Mouse (Mus musculus) cerebellum, adult 2 months (tissue): ENCODE measurements around the gene Sgta.

Experiments used
- CTCF ChIP-seq: fragments of 200-500 bp; IDR thresholded peaks from 2 replicates; pipeline ENCODE4 v1.5.1; 2011; ENCODE audit warnings: low read depth, mild to moderate bottlenecking, control low read depth, low read length, moderate library complexity, borderline replicate concordance; ENCODE audit not compliant: insufficient read depth
- POLR2A ChIP-seq: fragments of 200-500 bp; IDR thresholded peaks from 2 replicates; pipeline ENCODE4 v1.6.1; 2011; ENCODE audit warnings: low read length, control low read depth, borderline replicate concordance; ENCODE audit not compliant: insufficient read depth

GRCm38 (mm10) chr10:80994621-80995020 is 65.4 kb downstream of the Sgta start:
- TF ChIP-seq POLR2A (no peak), CTCF (no peak)
